Mouse (Mus musculus) skeletal muscle tissue, postnatal 0 days (tissue): ENCODE measurements around the gene Ccr10. TPM values are rescaled to one million over a fixed set of nuclear protein-coding genes. Genes with fewer than 3 reads are reported as not detected.

ENCODE experiments used
- microRNA-seq, 2 experiments: library from miRNA; unstranded; fragments of <30 nt; microRNA quantifications; one replicate each; pipeline ENCODE4; 2016
- polyA plus RNA-seq: library from polyadenylated mRNA; unstranded; fragments of >200 nt; fragmentation: Nextera tagmentation; extraction: Ambion mirVana; gene quantifications from 2 replicates; pipeline ENCODE4 v1.2.1, GENCODE M21; 2015

Ccr10 gene
- polyA plus RNA-seq, result 0.32 and 0.35 TPM in 2 replicates

GRCm38 (mm10) chr11:101174851-101175628 lies at the start of gene Ccr10:
Gene Ccr10 (minus strand): TSS chr11:101175443.

GRCm38 (mm10) chr11:101170811-101171610 lies 4.2 kb downstream of the Ccr10 start, which contains the start of gene Plekhh3:
Gene Plekhh3 (minus strand): TSS chr11:101171351.

GRCm38 (mm10) chr11:101170354-101170810 lies 4.9 kb downstream of the Ccr10 start, which contains the start of gene Cntnap1:
Gene Cntnap1 (plus strand): TSS chr11:101170523.

GRCm38 (mm10) chr11:101155728-101156371 lies 19.4 kb downstream of the Ccr10 start, which contains the start of gene Tubg2:
Gene Tubg2 (plus strand): TSS chr11:101155907.

Small RNA genes within 50 kb of the gene (microRNA-seq; reads per million reads assigned to microRNA genes)
- gene Gm27626, result 0 reads per million in 2 experiments

Other genes starting within 250 kb of the Ccr10 start
- 62.7 and 67.5 TPM in 2 replicates for gene Stat3, start 235.9 kb downstream of the Ccr10 start, polyA plus RNA-seq
- 419 and 508 TPM in 2 replicates for gene Cavin1, start 204.6 kb downstream of the Ccr10 start, polyA plus RNA-seq
- gene Atp6v0a1, start 166.0 kb downstream of the Ccr10 start, polyA plus RNA-seq, result 36.1 and 37.8 TPM in 2 replicates
- 8.8 and 11.4 TPM in 2 replicates for gene Naglu, start 105.4 kb downstream of the Ccr10 start, polyA plus RNA-seq
- not detected in 2 replicates for gene Hsd17b1, start 97.0 kb downstream of the Ccr10 start, polyA plus RNA-seq
- 15.5 and 25.7 TPM in 2 replicates for gene Coasy, start 92.9 kb downstream of the Ccr10 start, polyA plus RNA-seq
- gene Mlx, start 88.2 kb downstream of the Ccr10 start, polyA plus RNA-seq, result 21.8 and 26.3 TPM in 2 replicates
- gene Psmc3ip, start 80.0 kb downstream of the Ccr10 start, polyA plus RNA-seq, result 5.7 and 7.6 TPM in 2 replicates
- gene Retreg3, start 55.5 kb downstream of the Ccr10 start, polyA plus RNA-seq, result 14.9 TPM in 2 replicates
- 26.9 and 31.9 TPM in 2 replicates for gene Tubg1, start 55.5 kb downstream of the Ccr10 start, polyA plus RNA-seq
- 2.2 and 2.7 TPM in 2 replicates for gene Tubg2, start 19.5 kb downstream of the Ccr10 start, polyA plus RNA-seq
- 0.50 and 0.59 TPM in 2 replicates for gene Cntnap1, start 4.9 kb downstream of the Ccr10 start, polyA plus RNA-seq
- 16.0 and 20.6 TPM in 2 replicates for gene Plekhh3, start 4.1 kb downstream of the Ccr10 start, polyA plus RNA-seq
- 10.7 and 14.2 TPM in 2 replicates for gene Ezh1, start 51.0 kb upstream of the Ccr10 start, polyA plus RNA-seq
- 98.1 and 102 TPM in 2 replicates for gene Ramp2, start 70.6 kb upstream of the Ccr10 start, polyA plus RNA-seq
- 54.8 and 66.6 TPM in 2 replicates for gene Vps25, start 78.3 kb upstream of the Ccr10 start, polyA plus RNA-seq
- 1.5 and 1.7 TPM in 2 replicates for gene Wnk4, start 85.1 kb upstream of the Ccr10 start, polyA plus RNA-seq
- gene Cntd1, start 103.6 kb upstream of the Ccr10 start, polyA plus RNA-seq, result 0.24 and 0.41 TPM in 2 replicates
- 145 and 147 TPM in 2 replicates for gene Coa3, start 103.7 kb upstream of the Ccr10 start, polyA plus RNA-seq
- gene Becn1, start 126.8 kb upstream of the Ccr10 start, polyA plus RNA-seq, result 69.9 and 72.6 TPM in 2 replicates
- 44.9 and 53.1 TPM in 2 replicates for gene Psme3, start 140.8 kb upstream of the Ccr10 start, polyA plus RNA-seq
- 0.06 and 0.23 TPM in 2 replicates for gene Aoc2, start 149.6 kb upstream of the Ccr10 start, polyA plus RNA-seq
- 4.1 and 8.1 TPM in 2 replicates for gene Aoc3, start 155.2 kb upstream of the Ccr10 start, polyA plus RNA-seq
- 0.09 TPM in 1 of 2 replicates, not detected in the other for gene G6pc, start 192.1 kb upstream of the Ccr10 start, polyA plus RNA-seq
- 25.4 and 25.7 TPM in 2 replicates for gene Aarsd1, start 242.2 kb upstream of the Ccr10 start, polyA plus RNA-seq
- 3.9 and 7.0 TPM in 2 replicates for gene Gm27029, start 249.4 kb upstream of the Ccr10 start, polyA plus RNA-seq
- gene Rundc1, start 249.6 kb upstream of the Ccr10 start, polyA plus RNA-seq, result 8.9 and 9.2 TPM in 2 replicates
- gene Ptges3l, start 249.9 kb upstream of the Ccr10 start, polyA plus RNA-seq, result 143 and 148 TPM in 2 replicates